Mouse (Mus musculus) thymus, adult 2 months (tissue): ENCODE measurements around the gene Scp2d1.

Experiments
- CTCF ChIP-seq: fragments of 200-500 bp; IDR thresholded peaks from 2 replicates; pipeline ENCODE4 v1.5.1; 2012; ENCODE audit warnings: mild to moderate bottlenecking, control low read depth, low read length, moderate library complexity, borderline replicate concordance; ENCODE audit not compliant: control insufficient read depth, poor library complexity, insufficient read depth; ENCODE audit errors: extremely low read depth
- POLR2A ChIP-seq: fragments of 200-500 bp; IDR thresholded peaks from 2 replicates; pipeline ENCODE4 v1.6.1; 2012; ENCODE audit warnings: mild to moderate bottlenecking, low read length, control low read depth, moderate library complexity; ENCODE audit not compliant: control insufficient read depth, poor library complexity, insufficient read depth; ENCODE audit errors: extremely low read depth

- TF ChIP-seq POLR2A (no peak), CTCF (no peak)
These were observed 25.9 kb upstream of the Scp2d1 start for GRCm38 (mm10) chr2:144797515-144797914.
